Mouse (Mus musculus) forebrain, embryonic 14.5 days (tissue): ENCODE measurements at regions not wholly inside any gene's neighbourhood (a gene's known extent, or its start where the extent isn't known, plus 50 kb on each side); places are given as distances from the start of the nearest gene placed in this dataset.

ENCODE experiments used
- ATAC-seq: fragments of 200-750 bp; cut with Nextera tagmentation; 2 replicates; pipeline ENCODE4 v1.8.0; 2017; ENCODE audit warnings: mild to moderate bottlenecking, moderate library complexity
- DNase-seq: peaks from one replicate; pipeline ENCODE4 v3.0.0-alpha.2; 2015; ENCODE audit warnings: low spot score
- H3K27ac ChIP-seq: fragments of 300-500 bp; sonication (generic); 2 replicates; pipeline ENCODE4 v1.5.1; 2014; ENCODE audit warnings: low read depth, mild to moderate bottlenecking, control low read depth, low read length, moderate library complexity
- H3K27me3 ChIP-seq: fragments of 300-500 bp; sonication (generic); replicated peaks from 2 replicates; pipeline ENCODE4 v1.6.1; 2014; ENCODE audit warnings: low read length, control low read depth, mixed read lengths; ENCODE audit not compliant: control insufficient read depth, insufficient read depth
- H3K36me3 ChIP-seq: fragments of 300-500 bp; sonication (generic); 2 replicates; pipeline ENCODE4 v1.6.1; 2014; ENCODE audit warnings: low read length, control low read depth; ENCODE audit not compliant: control insufficient read depth, insufficient read depth
- H3K4me1 ChIP-seq: fragments of 300-500 bp; sonication (generic); 2 replicates; pipeline ENCODE4 v1.6.1; 2014; ENCODE audit warnings: antibody characterized with exemption, low read length, control low read depth; ENCODE audit not compliant: control insufficient read depth, insufficient read depth
- H3K4me2 ChIP-seq: fragments of 300-500 bp; sonication (generic); 2 replicates; pipeline ENCODE4 v1.6.1; 2014; ENCODE audit warnings: mild to moderate bottlenecking, control low read depth, low read length
- H3K4me3 ChIP-seq: fragments of 300-500 bp; sonication (generic); 2 replicates; pipeline ENCODE4 v1.5.1; 2014; ENCODE audit warnings: low read depth, low read length, control low read depth
- H3K9ac ChIP-seq: fragments of 300-500 bp; sonication (generic); 2 replicates; pipeline ENCODE4 v1.6.1; 2014; ENCODE audit warnings: mild to moderate bottlenecking, low read length, control low read depth, moderate library complexity
- H3K9me3 ChIP-seq: fragments of 300-500 bp; sonication (generic); replicated peaks from 2 replicates; pipeline ENCODE4 v1.6.1; 2016; ENCODE audit warnings: low read length, control low read depth, mixed read lengths; ENCODE audit not compliant: control insufficient read depth
- WGBS: fragments of 180-500 bp; shearing (Covaris S2); extraction: QIAGEN DNeasy Blood & Tissue Kit; methylation state at CpG from one replicate; pipeline ENCODE4 v1.1.7; 2014; 5-methylcytosine and 5-hydroxymethylcytosine counted together

DNA sequence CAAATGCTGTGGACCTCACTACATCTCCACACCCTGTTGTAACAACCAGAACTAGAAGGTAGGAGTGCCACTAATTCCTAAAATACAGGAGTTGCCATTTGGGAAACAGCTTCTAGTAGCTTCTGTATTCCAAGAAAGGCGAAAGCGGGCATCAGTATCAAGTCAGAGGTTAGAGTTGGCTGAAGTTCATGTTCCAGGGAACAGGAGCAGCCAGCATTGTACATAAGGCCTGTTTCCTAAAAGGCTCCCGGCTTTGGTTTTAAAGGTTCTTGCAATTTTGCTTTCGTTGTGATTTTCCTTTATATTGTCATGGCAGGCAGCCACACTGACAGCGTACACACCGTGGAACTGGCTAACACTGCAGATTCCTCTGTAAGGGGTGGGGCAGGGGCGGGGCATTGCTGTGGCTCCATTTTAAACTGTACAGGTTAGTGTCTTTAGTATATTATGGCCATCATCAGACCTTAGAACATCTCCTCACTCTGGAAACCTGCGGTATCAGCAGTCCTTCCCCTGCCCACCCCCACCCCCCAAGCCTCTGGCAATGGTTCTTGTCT lies 67.8 kb upstream of the Dapk1 start:
- no peak overlapping the region for H3K27ac ChIP-seq
- no peak overlapping the region for H3K4me2 ChIP-seq
- H3K36me3 ChIP-seq, result no peaks in the 10 kb centered on the region
- no peaks in the 10 kb centered on the region for H3K9me3 ChIP-seq
- H3K27me3 ChIP-seq, result no peaks in the 10 kb centered on the region
- peaks cover 8% of the 10 kb centered on the region for H3K4me1 ChIP-seq
- DNase-seq (no peak), ATAC-seq (no peak)
- no peak overlapping the region for H3K9ac ChIP-seq
- no peak overlapping the region for H3K4me3 ChIP-seq
- 67% methylated on average over 8 of the region's 8 CpGs for WGBS

- 32% methylated on average over 3 of the region's 3 CpGs for WGBS
- DNase-seq (no peak), ATAC-seq (no peak)
These were observed 67.2 kb upstream of the Dapk1 start for GRCm38 (mm10) chr13:60534501-60534900.

DNA sequence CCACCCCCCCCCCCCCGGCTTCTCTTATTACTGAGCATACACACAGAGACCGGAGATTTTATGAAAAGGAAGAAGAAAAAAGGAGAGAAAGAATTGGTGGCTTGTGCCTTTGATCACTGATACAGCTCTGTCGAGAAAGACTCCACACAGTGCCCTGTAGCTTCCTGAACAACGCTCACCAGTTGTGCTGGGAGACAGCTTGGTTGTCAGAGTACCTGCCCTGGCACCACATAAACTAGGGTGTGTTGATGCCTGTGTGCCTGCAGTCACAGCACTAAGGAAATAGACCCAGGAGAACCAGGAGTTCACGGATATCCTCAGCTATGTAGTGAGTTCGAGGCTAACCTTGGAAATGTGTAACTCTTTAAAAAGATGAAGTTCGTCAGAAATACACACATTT lies 66.7 kb upstream of the Dapk1 start:
- H3K4me3 ChIP-seq, result no peak overlapping the region
- H3K9ac ChIP-seq, result no peak overlapping the region
- DNase-seq (no peak), ATAC-seq (no peak)
- 47% methylated on average over 7 of the region's 7 CpGs for WGBS
- no peaks in the 10 kb centered on the region for H3K9me3 ChIP-seq
- H3K27ac ChIP-seq, result no peak overlapping the region
- H3K4me1 ChIP-seq, result peaks cover 2% of the 10 kb centered on the region; the same call in 1 of the 2 replicates
- no peaks in the 10 kb centered on the region for H3K36me3 ChIP-seq
- H3K4me2 ChIP-seq, result no peak overlapping the region
- no peaks in the 10 kb centered on the region for H3K27me3 ChIP-seq

More at GRCm38 (mm10) chr13:60534501-60534900, 67.2 kb upstream of the Dapk1 start:
- Histone ChIP-seq H3K4me1 (peaks cover 7% of the 10 kb centered on the region; the same call in 1 of the 2 replicates), H3K36me3 (no peaks in the 10 kb centered on the region), H3K9me3 (no peaks in the 10 kb centered on the region), H3K4me3 (no peak overlapping the region), H3K9ac (no peak overlapping the region), H3K27me3 (no peaks in the 10 kb centered on the region), H3K27ac (no peak overlapping the region), H3K4me2 (no peak overlapping the region)

DNA sequence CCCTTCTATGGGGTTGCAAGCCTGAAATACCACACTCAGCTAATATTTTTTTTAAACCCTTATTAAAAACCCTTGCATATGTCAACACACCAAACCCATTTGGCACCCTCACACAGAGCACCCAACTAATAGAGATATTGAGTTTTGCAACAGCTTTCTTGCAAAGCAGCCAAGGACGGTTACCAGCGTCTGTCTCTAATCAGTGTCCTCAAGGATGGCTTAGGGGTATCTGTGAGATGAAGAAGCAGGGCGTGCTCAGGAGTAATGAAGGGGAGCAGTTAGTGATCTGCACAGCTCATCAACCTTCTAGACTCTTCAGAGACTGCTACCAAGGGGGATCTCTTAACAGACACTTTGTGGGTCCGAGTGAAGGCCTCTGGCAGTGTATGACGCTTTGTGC lies 65.0 kb upstream of the Dapk1 start:
- Histone ChIP-seq H3K4me1 (0 out of 2 replicates have a peak, but pooled peaks cover 2% of the 10 kb centered on the region), H3K9ac (no peak overlapping the region), H3K27me3 (no peaks in the 10 kb centered on the region), H3K27ac (no peak overlapping the region), H3K4me3 (no peak overlapping the region), H3K36me3 (no peaks in the 10 kb centered on the region), H3K4me2 (no peak overlapping the region), H3K9me3 (no peaks in the 10 kb centered on the region)
- DNase-seq (no peak), ATAC-seq (no peak)
- WGBS, result 90% methylated on average over 5 of the region's 5 CpGs

- Histone ChIP-seq H3K4me1 (0 out of 2 replicates have a peak, but pooled peaks cover 2% of the 10 kb centered on the region), H3K4me3 (no peak overlapping the region), H3K9ac (no peak overlapping the region), H3K36me3 (no peaks in the 10 kb centered on the region), H3K9me3 (no peaks in the 10 kb centered on the region), H3K27me3 (no peaks in the 10 kb centered on the region), H3K27ac (no peak overlapping the region), H3K4me2 (no peak overlapping the region)
- ATAC-seq (no peak), DNase-seq (no peak)
- 23% methylated on average over 8 of the region's 8 CpGs for WGBS
These were observed 63.6 kb upstream of the Dapk1 start for GRCm38 (mm10) chr13:60538110-60538509.

DNA sequence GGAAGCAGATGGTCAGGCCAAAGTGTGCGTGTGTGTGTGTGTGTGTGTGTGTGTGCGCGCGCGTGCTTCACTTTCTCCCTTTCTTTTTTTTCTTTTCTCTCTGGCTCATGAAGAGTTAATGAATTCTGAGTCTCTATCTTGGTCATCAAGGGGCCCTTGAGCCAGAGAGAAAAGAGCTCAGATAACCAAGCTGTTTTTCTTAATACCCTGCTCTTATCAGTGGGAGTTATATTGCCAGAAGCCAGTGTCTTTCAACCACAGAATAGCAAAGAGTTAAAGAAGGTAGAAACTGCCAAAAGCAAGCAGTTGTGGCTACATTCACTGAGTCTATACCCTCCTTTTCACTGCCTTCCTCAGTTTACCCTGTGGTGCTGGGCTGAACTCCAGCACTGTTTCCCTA lies 60.6 kb upstream of the Dapk1 start:
- H3K9ac ChIP-seq, result no peak overlapping the region
- no peak overlapping the region for H3K4me2 ChIP-seq
- no peak for DNase-seq
- no peak for ATAC-seq
- H3K36me3 ChIP-seq, result no peaks in the 10 kb centered on the region
- H3K27ac ChIP-seq, result no peak overlapping the region
- no peak overlapping the region for H3K4me3 ChIP-seq
- no peaks in the 10 kb centered on the region for H3K27me3 ChIP-seq
- no peaks in the 10 kb centered on the region for H3K4me1 ChIP-seq
- 97% methylated on average over 5 of the region's 5 CpGs for WGBS
- no peaks in the 10 kb centered on the region for H3K9me3 ChIP-seq

- ATAC-seq (no peak), DNase-seq (no peak)
- Histone ChIP-seq H3K36me3 (no peaks in the 10 kb centered on the region), H3K9me3 (no peaks in the 10 kb centered on the region), H3K27ac (no peak overlapping the region), H3K4me1 (no peaks in the 10 kb centered on the region), H3K27me3 (no peaks in the 10 kb centered on the region), H3K4me3 (no peak overlapping the region), H3K4me2 (no peak overlapping the region), H3K9ac (no peak overlapping the region)
- 92% methylated on average over 3 of the region's 3 CpGs for WGBS
These were observed 57.4 kb upstream of the Dapk1 start for GRCm38 (mm10) chr13:60544363-60544762.

- Histone ChIP-seq H3K4me1 (no peaks in the 10 kb centered on the region), H3K9me3 (no peaks in the 10 kb centered on the region), H3K36me3 (no peaks in the 10 kb centered on the region), H3K4me3 (no peak overlapping the region), H3K27me3 (no peaks in the 10 kb centered on the region), H3K9ac (no peak overlapping the region), H3K4me2 (no peak overlapping the region), H3K27ac (no peak overlapping the region)
- no peak for DNase-seq
- 92% methylated on average over 2 of the region's 2 CpGs for WGBS
- ATAC-seq, result no peak
These were observed 55.6 kb upstream of the Dapk1 start for GRCm38 (mm10) chr13:60545999-60546733.
